Mouse (Mus musculus): ENCODE results near the gene Cox7a2l.

- TF ChIP-seq POLR2A (IDR thresholded peaks at IDR 0.05; ENCODE audit: extremely low read depth, insufficient read depth, low read length) (no peak), CTCF (IDR thresholded peaks at IDR 0.05; ENCODE audit: extremely low read depth, insufficient read depth, low read length) (no peak)
Measured at GRCm38 (mm10) chr17:83517280-83518015, at the start of gene Cox7a2l.
